Mouse (Mus musculus): ENCODE results near the gene Hmgb1. TPM values are rescaled to one million over a fixed set of nuclear protein-coding genes. Genes with fewer than 3 reads are reported as not detected.

Hmgb1 gene
- total and polyA plus RNA-seq, 2 experiments = 17.1 to 131 TPM

DNA sequence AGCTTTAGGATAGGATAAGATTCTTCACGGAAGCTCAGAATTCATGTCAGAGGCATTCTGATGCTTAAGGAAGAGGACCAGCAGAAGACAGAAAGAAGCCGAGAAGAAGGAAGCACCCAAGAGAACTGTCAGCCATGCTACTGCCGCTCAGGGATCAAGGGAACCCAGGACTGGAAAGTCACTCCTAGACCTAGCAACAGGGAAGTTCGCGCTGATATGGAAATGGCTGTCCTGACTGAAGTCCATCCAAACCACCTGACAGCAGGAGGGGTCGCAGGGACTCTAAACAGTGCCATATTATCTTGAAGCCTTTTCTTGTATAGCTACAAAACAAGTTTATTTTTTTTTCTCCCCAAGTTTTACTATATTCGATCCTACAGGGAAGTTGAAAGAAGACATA is 9.8 kb downstream of the Hmgb1 start:
- Histone ChIP-seq H3K27me3 (ENCODE audit: control insufficient read depth, insufficient read depth, low read length) (no peaks in the 10 kb centered on the region), H3K27ac (replicated peaks; ENCODE audit: insufficient read depth, low read depth, low read length) (no peak overlapping the region), H3K4me1 (ENCODE audit: control insufficient read depth, insufficient read depth, low read length) (no peaks in the 10 kb centered on the region), H3K79me2 (ENCODE audit: control insufficient read depth, insufficient read depth, low read length) (no peaks in the 10 kb centered on the region), H3K4me3 (ENCODE audit: insufficient read depth, low read depth, low read length) (no peak overlapping the region), H3K9ac (ENCODE audit: low read depth, low read length) (no peak overlapping the region), H3K36me3 (ENCODE audit: control insufficient read depth, insufficient read depth, low read length) (no peaks in the 10 kb centered on the region)
- DNase-seq (ENCODE audit: extremely low read depth, low read depth, low spot score) = no peak
- TF ChIP-seq POLR2A (IDR thresholded peaks at IDR 0.05; ENCODE audit: extremely low read depth, insufficient read depth, low read length) (no peak), CTCF (IDR thresholded peaks at IDR 0.05; ENCODE audit: low read depth, low read length) (no peak)
- 79% methylated on average over 7 of the region's 7 CpGs for WGBS

DNA sequence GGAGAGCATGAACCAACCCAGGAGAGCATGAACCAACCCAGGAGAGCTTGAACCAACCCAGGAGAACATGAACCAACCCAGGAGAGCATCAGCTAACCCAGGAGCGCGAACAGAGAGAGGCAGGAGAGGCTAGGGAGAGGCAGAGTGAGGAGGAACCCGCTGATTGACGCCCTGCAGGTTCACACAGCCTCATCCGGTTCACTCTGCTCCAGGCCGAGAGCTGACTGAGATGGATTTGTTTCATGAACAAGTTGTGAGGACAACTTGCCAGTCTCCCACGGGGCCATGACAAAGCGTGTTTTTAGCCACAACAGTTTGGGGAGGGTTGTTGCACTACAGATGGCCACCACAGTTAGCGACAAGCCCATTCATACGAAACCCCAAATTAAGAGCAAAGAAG is 12.0 kb downstream of the Hmgb1 start:
- no peaks in the 10 kb centered on the region for H3K79me2 ChIP-seq (ENCODE audit: control insufficient read depth, insufficient read depth, low read length)
- no peak overlapping the region for H3K4me3 ChIP-seq (ENCODE audit: insufficient read depth, low read depth, low read length)
- no peak for TF ChIP-seq POLR2A (IDR thresholded peaks at IDR 0.05; ENCODE audit: extremely low read depth, insufficient read depth, low read length)
- TF ChIP-seq CTCF (IDR thresholded peaks at IDR 0.05; ENCODE audit: low read depth, low read length) = no peak
- no peak for DNase-seq (ENCODE audit: extremely low read depth, low read depth, low spot score)
- H3K27ac ChIP-seq (replicated peaks; ENCODE audit: insufficient read depth, low read depth, low read length) = no peak overlapping the region
- H3K36me3 ChIP-seq (ENCODE audit: control insufficient read depth, insufficient read depth, low read length) = no peaks in the 10 kb centered on the region
- 89% methylated on average over 10 of the region's 10 CpGs for WGBS
- H3K9ac ChIP-seq (ENCODE audit: low read depth, low read length) = no peak overlapping the region
- no peaks in the 10 kb centered on the region for H3K4me1 ChIP-seq (ENCODE audit: control insufficient read depth, insufficient read depth, low read length)
- H3K27me3 ChIP-seq (ENCODE audit: control insufficient read depth, insufficient read depth, low read length) = no peaks in the 10 kb centered on the region

DNA sequence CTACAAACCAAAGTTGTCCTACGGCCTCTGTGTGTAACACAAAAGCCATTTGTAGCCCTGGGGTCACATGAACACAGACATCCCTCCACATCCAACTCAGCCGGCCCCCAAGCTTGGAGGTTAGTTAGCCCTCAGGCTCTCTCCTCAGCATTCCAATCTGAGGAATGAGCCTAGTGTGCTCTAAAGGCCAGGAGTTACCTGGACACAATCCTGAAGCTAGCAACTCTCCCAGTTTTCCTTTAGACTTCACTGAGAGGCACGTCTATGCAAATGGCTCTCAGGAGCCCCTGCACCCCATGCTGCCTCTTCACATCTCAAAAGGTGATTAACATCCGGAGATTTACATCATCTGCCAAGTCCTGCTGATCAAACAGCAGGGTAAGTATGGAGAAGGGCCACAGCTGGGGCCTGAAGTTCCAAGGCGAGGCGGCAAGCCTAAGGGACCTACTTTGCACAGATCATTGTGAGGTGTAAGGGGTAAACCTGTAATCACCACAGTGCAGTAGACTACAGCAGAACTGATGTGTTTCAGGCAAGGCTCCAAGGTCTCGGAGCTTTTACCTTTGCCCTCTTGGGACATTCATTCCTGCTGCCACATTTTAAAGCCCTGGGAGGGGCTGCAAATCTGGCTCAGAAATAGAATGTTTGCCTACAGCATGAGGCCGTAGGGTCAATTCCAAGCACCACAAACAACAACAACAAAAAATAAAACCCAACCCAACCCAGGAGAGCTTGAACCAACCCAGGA is 13.3 kb downstream of the Hmgb1 start:
- H3K4me3 ChIP-seq (ENCODE audit: insufficient read depth, low read depth, low read length) = no peak overlapping the region
- H3K36me3 ChIP-seq (ENCODE audit: control insufficient read depth, insufficient read depth, low read length) = no peaks in the 10 kb centered on the region
- H3K4me1 ChIP-seq (ENCODE audit: control insufficient read depth, insufficient read depth, low read length) = no peaks in the 10 kb centered on the region
- no peak for TF ChIP-seq CTCF (IDR thresholded peaks at IDR 0.05; ENCODE audit: low read depth, low read length)
- no peak for TF ChIP-seq POLR2A (IDR thresholded peaks at IDR 0.05; ENCODE audit: extremely low read depth, insufficient read depth, low read length)
- no peaks in the 10 kb centered on the region for H3K27me3 ChIP-seq (ENCODE audit: control insufficient read depth, insufficient read depth, low read length)
- H3K27ac ChIP-seq (replicated peaks; ENCODE audit: insufficient read depth, low read depth, low read length) = peak overlapping the region; percentile 48; the same call in 1 of the 2 replicates
- H3K9ac ChIP-seq (ENCODE audit: low read depth, low read length) = no peak overlapping the region
- 45% methylated on average over 8 of the region's 8 CpGs for WGBS
- peak; percentile 82 for DNase-seq (ENCODE audit: extremely low read depth, low read depth, low spot score)
- no peaks in the 10 kb centered on the region for H3K79me2 ChIP-seq (ENCODE audit: control insufficient read depth, insufficient read depth, low read length)

DNA sequence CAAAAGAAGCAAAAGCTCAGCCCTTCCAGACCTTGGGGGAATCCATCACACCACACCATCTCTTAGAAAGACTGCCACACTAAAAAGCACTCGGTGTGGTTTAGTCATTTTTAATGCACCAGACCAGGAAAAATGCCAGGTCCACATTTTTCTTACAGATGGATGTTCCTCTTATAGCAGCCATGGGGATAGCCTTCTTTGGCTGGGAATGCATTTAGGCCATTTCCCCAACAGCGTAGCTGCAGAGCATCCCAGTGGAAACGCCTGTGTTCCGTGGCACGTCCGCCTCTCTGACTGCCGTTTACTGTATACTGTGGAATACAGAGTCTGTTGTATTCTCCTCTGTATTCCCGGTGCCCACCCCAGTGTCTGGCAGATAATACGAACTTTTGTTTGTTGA is 15.5 kb downstream of the Hmgb1 start:
- whole genome bisulfite sequencing = 92% methylated on average over 9 of the region's 9 CpGs
- TF ChIP-seq CTCF (IDR thresholded peaks at IDR 0.05; ENCODE audit: low read depth, low read length) (no peak), POLR2A (IDR thresholded peaks at IDR 0.05; ENCODE audit: extremely low read depth, insufficient read depth, low read length) (no peak)
- no peaks in the 10 kb centered on the region for H3K27me3 ChIP-seq (ENCODE audit: control insufficient read depth, insufficient read depth, low read length)

DNA sequence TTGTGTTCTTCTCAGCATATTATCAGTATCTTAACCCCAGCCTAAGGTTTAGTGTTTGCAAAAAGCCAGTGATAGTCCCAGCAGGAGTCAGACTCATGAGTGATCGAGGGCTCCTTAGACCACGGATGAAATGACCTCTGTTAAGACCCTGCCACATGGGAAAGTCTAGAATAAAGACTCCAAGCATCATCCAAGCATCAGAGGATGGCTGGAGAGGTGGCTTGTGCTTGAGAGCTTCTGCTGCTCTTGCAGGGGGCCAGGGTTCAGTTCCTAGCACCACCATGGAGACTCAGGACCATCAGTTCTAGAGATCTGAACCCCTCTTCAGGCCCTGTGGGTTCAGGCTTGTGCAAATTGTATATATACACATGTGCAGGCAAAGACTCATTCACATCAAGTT is 16.2 kb downstream of the Hmgb1 start:
- Histone ChIP-seq H3K27me3 (ENCODE audit: control insufficient read depth, insufficient read depth, low read length) (no peaks in the 10 kb centered on the region), H3K36me3 (ENCODE audit: control insufficient read depth, insufficient read depth, low read length) (no peaks in the 10 kb centered on the region), H3K4me3 (ENCODE audit: insufficient read depth, low read depth, low read length) (no peak overlapping the region), H3K27ac (replicated peaks; ENCODE audit: insufficient read depth, low read depth, low read length) (no peak overlapping the region), H3K9ac (ENCODE audit: low read depth, low read length) (no peak overlapping the region), H3K79me2 (ENCODE audit: control insufficient read depth, insufficient read depth, low read length) (no peaks in the 10 kb centered on the region), H3K4me1 (ENCODE audit: control insufficient read depth, insufficient read depth, low read length) (no peaks in the 10 kb centered on the region)
- TF ChIP-seq CTCF (IDR thresholded peaks at IDR 0.05; ENCODE audit: low read depth, low read length) (no peak), POLR2A (IDR thresholded peaks at IDR 0.05; ENCODE audit: extremely low read depth, insufficient read depth, low read length) (no peak)
- WGBS = 95% methylated on average over 2 of the region's 2 CpGs
- DNase-seq (ENCODE audit: extremely low read depth, low read depth, low spot score) = no peak

More for the DNA sequence above, 15.5 kb downstream of the Hmgb1 start:
- H3K9ac ChIP-seq (ENCODE audit: low read depth, low read length) = no peak overlapping the region
- H3K4me3 ChIP-seq (ENCODE audit: insufficient read depth, low read depth, low read length) = no peak overlapping the region
- H3K27ac ChIP-seq (replicated peaks; ENCODE audit: insufficient read depth, low read depth, low read length) = no peak overlapping the region
- DNase-seq (ENCODE audit: extremely low read depth, low read depth, low spot score) = no peak
- no peaks in the 10 kb centered on the region for H3K36me3 ChIP-seq (ENCODE audit: control insufficient read depth, insufficient read depth, low read length)
- no peaks in the 10 kb centered on the region for H3K79me2 ChIP-seq (ENCODE audit: control insufficient read depth, insufficient read depth, low read length)
- H3K4me1 ChIP-seq (ENCODE audit: control insufficient read depth, insufficient read depth, low read length) = no peaks in the 10 kb centered on the region

DNA sequence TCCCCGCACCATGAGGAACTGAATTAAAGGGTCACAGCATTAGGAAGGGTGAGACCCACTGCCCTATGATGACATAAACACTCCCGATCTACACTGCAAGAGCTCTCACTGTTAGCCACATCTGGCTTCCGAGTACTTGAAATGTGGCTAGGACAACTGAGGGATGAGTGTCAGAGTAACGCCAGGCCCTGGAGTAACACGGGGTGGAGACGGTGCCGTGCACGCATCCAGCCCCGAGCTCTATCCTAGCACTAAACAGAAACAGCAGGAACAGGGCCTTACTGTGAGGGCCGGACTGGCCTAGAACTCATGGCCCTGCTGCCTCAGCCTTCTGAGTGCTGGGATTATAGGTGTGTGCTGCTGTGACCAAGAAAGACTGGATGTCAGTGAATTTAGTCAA is 18.3 kb downstream of the Hmgb1 start:
- no peak overlapping the region for H3K4me3 ChIP-seq (ENCODE audit: insufficient read depth, low read depth, low read length)
- no peaks in the 10 kb centered on the region for H3K27me3 ChIP-seq (ENCODE audit: control insufficient read depth, insufficient read depth, low read length)
- no peaks in the 10 kb centered on the region for H3K36me3 ChIP-seq (ENCODE audit: control insufficient read depth, insufficient read depth, low read length)
- no peak overlapping the region for H3K9ac ChIP-seq (ENCODE audit: low read depth, low read length)
- WGBS = 98% methylated on average over 10 of the region's 10 CpGs
- H3K79me2 ChIP-seq (ENCODE audit: control insufficient read depth, insufficient read depth, low read length) = no peaks in the 10 kb centered on the region
- DNase-seq (ENCODE audit: extremely low read depth, low read depth, low spot score) = no peak
- TF ChIP-seq CTCF (IDR thresholded peaks at IDR 0.05; ENCODE audit: low read depth, low read length) (no peak), POLR2A (IDR thresholded peaks at IDR 0.05; ENCODE audit: extremely low read depth, insufficient read depth, low read length) (no peak)
- no peak overlapping the region for H3K27ac ChIP-seq (replicated peaks; ENCODE audit: insufficient read depth, low read depth, low read length)
- no peaks in the 10 kb centered on the region for H3K4me1 ChIP-seq (ENCODE audit: control insufficient read depth, insufficient read depth, low read length)
